Mouse (Mus musculus) liver, adult 2 months (tissue): ENCODE data around the gene Ficd.

Experiments
- CTCF ChIP-seq: fragments of 200-500 bp; IDR thresholded peaks from 2 replicates; pipeline ENCODE4 v1.5.1; 2011; ENCODE audit warnings: low read depth, low read length, control low read depth
- POLR2A ChIP-seq: fragments of 200-500 bp; IDR thresholded peaks from 2 replicates; pipeline ENCODE4 v1.6.1; 2011; ENCODE audit warnings: low read length, control low read depth; ENCODE audit not compliant: insufficient read depth; ENCODE audit errors: extremely low read depth

GRCm38 (mm10) chr5:113782624-113783023, 47.0 kb downstream of the Ficd start:
- no peak for TF ChIP-seq CTCF
- no peak for TF ChIP-seq POLR2A
